Mouse (Mus musculus) intestine, embryonic 16.5 days (tissue): Measurements from ENCODE around the gene Ccdc110. TPM values are rescaled to one million over a fixed set of nuclear protein-coding genes. Genes with fewer than 3 reads are reported as not detected.

Source experiments
- polyA plus RNA-seq: library from polyadenylated mRNA; unstranded; fragments of >200 nt; fragmentation: Nextera tagmentation; extraction: Ambion mirVana; gene quantifications from 2 replicates; pipeline ENCODE4 v1.2.1, GENCODE M21; 2015

Gene Ccdc110
- polyA plus RNA-seq, 1 experiment from 2014 or later = not detected

Other genes with a start within 250 kb of the Ccdc110 start
- 94.0 and 97.7 TPM in 2 replicates for gene Pdlim3, start 49.2 kb upstream of the Ccdc110 start, polyA plus RNA-seq
- 2.2 and 2.4 TPM in 2 replicates for gene 1700029J07Rik, start 40.6 kb downstream of the Ccdc110 start, polyA plus RNA-seq
- 78.0 and 83.1 TPM in 2 replicates for gene Ufsp2, start 40.9 kb downstream of the Ccdc110 start, polyA plus RNA-seq
- 0.38 and 1.0 TPM in 2 replicates for gene Lrp2bp, start 64.7 kb downstream of the Ccdc110 start, polyA plus RNA-seq
- gene Ankrd37, start 71.1 kb downstream of the Ccdc110 start, polyA plus RNA-seq = 31.7 and 43.8 TPM in 2 replicates
- 15.0 and 17.1 TPM in 2 replicates for gene Cfap97, start 217.2 kb downstream of the Ccdc110 start, polyA plus RNA-seq
- gene Snx25, start 217.5 kb downstream of the Ccdc110 start, polyA plus RNA-seq = 5.9 and 7.6 TPM in 2 replicates